Mouse (Mus musculus) CH12.LX (cell line): Measurements from ENCODE around the gene Ror2. TPM values are rescaled to one million over a fixed set of nuclear protein-coding genes. Genes with fewer than 3 reads are reported as not detected.
A peak's percentile ranks its signal among the peaks of the same experiment; 100 is the strongest.

Source experiments
- DNase-seq: peaks from one replicate; pipeline ENCODE4 v3.0.0-alpha.2; 2013; ENCODE audit errors: extremely low read depth
- H3K27ac ChIP-seq: 2 replicates; pipeline ENCODE4 v1.5.1; 2012; ENCODE audit warnings: low read depth, mild to moderate bottlenecking, control low read depth, moderate library complexity; ENCODE audit not compliant: insufficient read depth
- H3K27me3 ChIP-seq: replicated peaks from 2 replicates; pipeline ENCODE3; 2012; ENCODE audit warnings: inconsistent platforms
- H3K36me3 ChIP-seq, 2 experiments: replicated peaks in 1 of 2; 2 replicates each; pipeline versions ENCODE3 to v1.6.1; 2012; ENCODE audit warnings: inconsistent platforms in 1 of 2, low read length in 1 of 2, mild to moderate bottlenecking in 1 of 2, mixed read lengths in 1 of 2, moderate library complexity in 1 of 2; ENCODE audit not compliant: control insufficient read depth in 1 of 2, insufficient read depth in 1 of 2
- H3K4me1 ChIP-seq, 2 experiments: 2 replicates each; pipeline ENCODE4 v1.6.1; 2012; ENCODE audit warnings: inconsistent platforms in 1 of 2, moderate library complexity in 1 of 2; ENCODE audit not compliant: insufficient read depth in 2 of 2, control insufficient read depth in 1 of 2
- H3K4me2 ChIP-seq: 2 replicates; pipeline ENCODE4 v1.6.1; 2012; ENCODE audit warnings: low read depth, mild to moderate bottlenecking, control low read depth; ENCODE audit not compliant: poor library complexity, insufficient read depth, severe bottlenecking
- H3K4me3 ChIP-seq, 3 experiments: fragments of 150-350 bp in 1 of 3; sonication (generic) in 1 of 3; replicated peaks in 1 of 3; 2 replicates each; pipeline versions ENCODE3 to v1.5.1; 2011 to 2012; ENCODE audit warnings: low read depth in 2 of 3, low read length in 2 of 3, mild to moderate bottlenecking in 2 of 3, moderate library complexity in 2 of 3, control low read depth in 1 of 3, improper control_type of control experiment in 1 of 3, inconsistent platforms in 1 of 3, mixed read lengths in 1 of 3; ENCODE audit not compliant: poor library complexity in 1 of 3
- H3K79me2 ChIP-seq: replicated peaks from 2 replicates; pipeline ENCODE4 v1.6.1; 2012; ENCODE audit warnings: mild to moderate bottlenecking, moderate library complexity; ENCODE audit not compliant: control insufficient read depth, poor library complexity, insufficient read depth, severe bottlenecking; ENCODE audit errors: extremely low read depth
- H3K9ac ChIP-seq: 2 replicates; pipeline ENCODE4 v1.6.1; 2012; ENCODE audit warnings: low read depth, mild to moderate bottlenecking, control low read depth, moderate library complexity; ENCODE audit not compliant: insufficient read depth
- H3K9me3 ChIP-seq: replicated peaks from 2 replicates; pipeline ENCODE3; 2012; ENCODE audit warnings: low read length, inconsistent platforms, mixed read lengths
- CHD1 ChIP-seq: IDR thresholded peaks from 2 replicates; pipeline ENCODE4 v1.6.1; 2012; ENCODE audit warnings: low read depth, low read length, improper control_type of control experiment, inconsistent platforms
- CTCF ChIP-seq, 2 experiments: IDR thresholded peaks in 1 of 2; conservative IDR thresholded peaks in 1 of 2; 2 replicates each; pipeline ENCODE4 v1.5.1; 2011 to 2012; ENCODE audit warnings: low read depth in 2 of 2, low read length in 2 of 2, improper control_type of control experiment in 1 of 2, inconsistent platforms in 1 of 2, mild to moderate bottlenecking in 1 of 2, moderate library complexity in 1 of 2
- E2F4 ChIP-seq: IDR thresholded peaks from 2 replicates; pipeline ENCODE4 v1.6.1; 2011; ENCODE audit warnings: low read depth, low read length, improper control_type of control experiment; ENCODE audit not compliant: insufficient replicate concordance
- ELF1 ChIP-seq: IDR thresholded peaks from 2 replicates; pipeline ENCODE4 v1.6.1; 2014; ENCODE audit warnings: low read depth, mild to moderate bottlenecking, inconsistent platforms, low read length, improper control_type of control experiment
- ETS1 ChIP-seq: conservative IDR thresholded peaks from 2 replicates; pipeline ENCODE4 v1.6.1; 2012; ENCODE audit warnings: low read depth, mild to moderate bottlenecking, inconsistent platforms, low read length, improper control_type of control experiment, moderate library complexity
- MAZ ChIP-seq: IDR thresholded peaks from 2 replicates; pipeline ENCODE4 v1.6.1; 2012; ENCODE audit warnings: low read depth, mild to moderate bottlenecking, inconsistent platforms, low read length, improper control_type of control experiment, moderate library complexity
- MEF2A ChIP-seq: IDR thresholded peaks from 2 replicates; pipeline ENCODE4 v1.6.1; 2014; ENCODE audit warnings: low read depth, mild to moderate bottlenecking, inconsistent platforms, low read length, improper control_type of control experiment, borderline replicate concordance
- NRF1 ChIP-seq: IDR thresholded peaks from 2 replicates; pipeline ENCODE4 v1.6.1; 2014; ENCODE audit warnings: low read depth, mild to moderate bottlenecking, inconsistent platforms, low read length, improper control_type of control experiment, moderate library complexity
- POLR2A ChIP-seq: IDR thresholded peaks from 2 replicates; pipeline ENCODE4 v1.6.1; 2011; ENCODE audit warnings: low read depth, mild to moderate bottlenecking, improper control_type of control experiment, low read length
- POLR2AphosphoS2 ChIP-seq: IDR thresholded peaks from 2 replicates; pipeline ENCODE4 v1.6.1; 2011; ENCODE audit warnings: low read depth, low read length, improper control_type of control experiment
- RCOR1 ChIP-seq: conservative IDR thresholded peaks from 2 replicates; pipeline ENCODE4 v1.6.1; 2012; ENCODE audit warnings: low read depth, mild to moderate bottlenecking, inconsistent platforms, low read length, improper control_type of control experiment
- SMC3 ChIP-seq: IDR thresholded peaks from 2 replicates; pipeline ENCODE4 v1.6.1; 2011; ENCODE audit warnings: low read depth, low read length, improper control_type of control experiment
- UBTF ChIP-seq: IDR thresholded peaks from 2 replicates; pipeline ENCODE4 v1.6.1; 2012; ENCODE audit warnings: low read depth, mild to moderate bottlenecking, inconsistent platforms, low read length, improper control_type of control experiment, moderate library complexity
- ZMIZ1 ChIP-seq: IDR thresholded peaks from 2 replicates; pipeline ENCODE4 v1.6.1; 2012; ENCODE audit warnings: low read depth, mild to moderate bottlenecking, inconsistent platforms, low read length, improper control_type of control experiment
- dilution Hi-C: fragments of 300-500 bp; cut with MboI; formaldehyde crosslinking; loops from 2 replicates; pipeline ENCODE4 v1.14.3; 2020; ENCODE audit warnings: low sequenced_read_pairs; ENCODE audit not compliant: extremely low pct_unique_long_range_greater_than_20kb, extremely low pct_ligation_motif_present
- in situ Hi-C: fragments of 300-500 bp; cut with MboI; formaldehyde crosslinking; loops from 3 replicates; pipeline ENCODE4 v1.14.3; 2019; ENCODE audit warnings: low sequenced_read_pairs, low pct_ligation_motif_present, low pct_unique_long_range_greater_than_20kb, mixed read lengths
- polyA plus RNA-seq: library from polyadenylated mRNA; unstranded; fragments of >175 nt; gene quantifications from 2 replicates; pipeline ENCODE4 v1.2.1, GENCODE M21; 2012; ENCODE audit warnings: low read depth; ENCODE audit not compliant: insufficient read length
- total RNA-seq, 2 experiments: library from RNA; depleted of rRNA; stranded (reverse); fragments of 300-350 nt in 1 of 2; fragments of >200 nt in 1 of 2; gene quantifications; 2 replicates each; pipeline ENCODE4 v1.2.3; 2012 to 2014

Ror2 gene
- total and polyA plus RNA-seq, 3 experiments = 0.13 to 0.63 (median 0.16) TPM

DNA sequence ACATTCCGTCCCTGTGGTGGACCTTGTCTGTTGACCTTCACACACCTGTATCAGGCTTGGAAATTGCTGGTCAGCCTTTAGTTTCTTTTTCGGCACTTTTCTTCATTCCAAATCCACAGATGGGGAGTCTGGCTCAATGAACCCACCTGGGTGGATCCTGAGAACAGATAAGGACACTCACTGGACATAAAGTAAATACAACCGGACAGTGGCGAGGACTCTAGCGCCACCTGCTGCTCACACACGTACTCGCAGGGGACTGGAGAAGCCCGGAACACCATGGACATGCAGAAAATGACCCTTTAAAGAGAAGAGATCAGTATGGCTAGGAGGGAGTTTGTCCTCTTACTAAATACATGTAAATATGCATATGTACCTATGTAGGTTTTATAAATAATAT, 189.3 kb downstream of the Ror2 start (continued):
- TF ChIP-seq RCOR1 (no peak), ETS1 (no peak), E2F4 (no peak), UBTF (no peak), CHD1 (no peak), MEF2A (no peak), POLR2A (no peak), POLR2AphosphoS2 (no peak)

DNA sequence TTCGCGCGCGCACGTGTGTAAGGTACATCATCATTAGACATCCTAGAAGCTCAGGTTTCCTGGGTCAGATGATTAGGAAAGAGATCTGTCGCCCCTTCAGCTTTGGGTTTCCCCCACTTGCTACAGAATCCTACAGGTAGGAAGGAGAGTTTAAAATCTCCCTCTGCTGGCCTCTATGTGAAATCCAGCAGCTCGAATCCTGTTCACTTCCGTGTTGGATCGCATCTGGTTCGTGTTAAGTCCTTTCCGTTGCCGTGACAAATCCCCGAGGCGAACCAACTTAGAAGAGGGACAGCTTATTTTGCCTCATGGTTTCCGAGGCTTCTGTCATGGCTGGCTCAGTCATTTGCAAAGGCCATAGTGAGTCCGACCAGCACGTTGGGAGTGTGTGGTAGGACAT, 190.7 kb downstream of the Ror2 start:
- peaks cover 2 to 19% of the 10 kb centered on the region in 2 experiments; a peak in 2 of 4 replicates for H3K4me1 ChIP-seq
- dilution Hi-C loops = no loop called here
- H3K4me2 ChIP-seq = no peak overlapping the region
- H3K36me3 ChIP-seq = no peaks in the 10 kb centered on the region
- peaks cover 5% of the 10 kb centered on the region for H3K27me3 ChIP-seq
- DNase-seq = no peak
- TF ChIP-seq SMC3 (peak; percentile 30), POLR2A (no peak), NRF1 (no peak), ZMIZ1 (no peak), CTCF (conservative IDR thresholded peaks at IDR 0.05 in 1 of 2, IDR thresholded peaks at IDR 0.05 in 1 of 2; ENCODE audit: low read depth in 2 of 2, low read length in 2 of 2) (peak in 1 of 2 experiments; percentile 30; a peak in 2 of 4 replicates), ELF1 (0 out of 2 replicates have a peak, but pooled peaks have one; percentile 10)
- TF ChIP-seq, all 38 proteins: peak for 3
- no peaks in the 10 kb centered on the region for H3K9me3 ChIP-seq
- H3K79me2 ChIP-seq = no peaks in the 10 kb centered on the region
- no peak overlapping the region for H3K27ac ChIP-seq
- no peak overlapping the region for H3K9ac ChIP-seq
- H3K4me3 ChIP-seq = no peak overlapping the region
- in situ Hi-C loops = loop anchor here (5.0 to 10.0 kb wide), 6 partner anchors 80 to 1260 kb away; no protein-coding TSS in a partner anchor

DNA sequence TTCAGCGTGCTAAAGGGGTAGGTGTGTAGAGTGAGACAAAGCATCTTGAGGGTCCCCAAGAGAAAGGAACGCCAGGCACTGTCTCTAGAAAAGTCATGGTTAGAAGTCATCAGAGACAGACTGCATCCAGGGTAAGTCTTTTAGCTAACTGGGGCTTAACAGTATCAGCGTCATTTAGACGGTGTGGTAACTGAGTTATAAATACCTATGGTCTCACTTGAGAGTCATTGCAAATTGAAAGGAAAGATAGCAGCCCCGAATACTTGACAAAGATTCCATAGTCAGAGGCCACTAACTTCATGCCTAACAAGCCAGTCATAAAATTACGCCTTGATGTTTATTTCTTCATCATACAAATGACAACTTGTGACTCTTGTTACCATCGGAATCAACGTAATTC, 191.3 kb downstream of the Ror2 start:
- Histone ChIP-seq H3K79me2 (no peaks in the 10 kb centered on the region), H3K9ac (no peak overlapping the region), H3K9me3 (no peaks in the 10 kb centered on the region), H3K4me1 (peaks cover 2 to 19% of the 10 kb centered on the region in 2 experiments; a peak in 2 of 4 replicates), H3K4me2 (no peak overlapping the region), H3K27me3 (peaks cover 5% of the 10 kb centered on the region), H3K27ac (no peak overlapping the region), H3K36me3 (no peaks in the 10 kb centered on the region), H3K4me3 (no peak overlapping the region)
- DNase-seq = no peak
- in situ Hi-C loops (loop anchor here (5.0 to 10.0 kb wide), 6 partner anchors 80 to 1260 kb away; no protein-coding TSS in a partner anchor), dilution Hi-C loops (no loop called here)
- TF ChIP-seq MAZ (no peak), POLR2AphosphoS2 (no peak), MEF2A (no peak)
